Mouse (Mus musculus) adrenal gland, adult 18-20 months (tissue): ENCODE data around the gene Zfp683. TPM values are rescaled to one million over a fixed set of nuclear protein-coding genes. Genes with fewer than 3 reads are reported as not detected.

Source experiments
- DNase-seq, 2 experiments: peaks; one replicate each; pipeline ENCODE4 v3.0.0; 2021 to 2022; ENCODE audit warnings: low spot score in 2 of 2
- total RNA-seq, 2 experiments: library from RNA; stranded (reverse); gene quantifications; 1 replicate in 1 of 2; 2 replicates in 1 of 2; pipeline ENCODE4 v1.2.3; 2021

Gene Zfp683
- total RNA-seq, 2 experiments from 2014 or later = 0.32 TPM; not detected in 1

GRCm38 (mm10) chr4:134090521-134091224 is 37.0 kb downstream of the Zfp683 start:
- no peak for DNase-seq

GRCm38 (mm10) chr4:134091225-134091529 is 37.5 kb downstream of the Zfp683 start:
- no peak for DNase-seq

GRCm38 (mm10) chr4:134092382-134093288 is 39.0 kb downstream of the Zfp683 start:
- DNase-seq = peak; percentile 65 to 74

- DNase-seq = no peak
These were observed 40.4 kb downstream of the Zfp683 start for GRCm38 (mm10) chr4:134094004-134094564.

GRCm38 (mm10) chr4:134094923-134095547 is 41.4 kb downstream of the Zfp683 start, which contains the start of gene Cd52:
TSS of gene Cd52 (minus strand) at chr4:134095082.
- DNase-seq = no peak

- no peak for DNase-seq
These were observed 42.5 kb downstream of the Zfp683 start for GRCm38 (mm10) chr4:134096120-134096519.

GRCm38 (mm10) chr4:134097015-134097608 is 43.5 kb downstream of the Zfp683 start:
- no peak for DNase-seq

- DNase-seq = no peak
These were observed 45.0 kb downstream of the Zfp683 start for GRCm38 (mm10) chr4:134098628-134099027.

GRCm38 (mm10) chr4:134100245-134100644 is 46.6 kb downstream of the Zfp683 start:
- no peak for DNase-seq

- peak; percentile 74 to 75 for DNase-seq
These were observed 48.5 kb downstream of the Zfp683 start, which contains the start of gene Ubxn11 for GRCm38 (mm10) chr4:134101979-134102741. TSS of gene Ubxn11 (plus strand) at chr4:134102570.

GRCm38 (mm10) chr4:134102742-134103119 is 49.1 kb downstream of the Zfp683 start:
- DNase-seq = no peak

- no peak for DNase-seq
These were observed 52.5 kb downstream of the Zfp683 start for GRCm38 (mm10) chr4:134106105-134106504.

- DNase-seq = no peak
These were observed 54.1 kb downstream of the Zfp683 start for GRCm38 (mm10) chr4:134107730-134108129.

GRCm38 (mm10) chr4:134108196-134108595 is 54.6 kb downstream of the Zfp683 start:
- no peak for DNase-seq

Other genes with a start within 250 kb of the Zfp683 start
- gene Rps6ka1, start 166.0 kb upstream of the Zfp683 start, total RNA-seq = 10 to 100 TPM; 11.1 to 17.2 TPM
- 100 to 1,000 TPM in 1 of 2 experiments, 10 to 100 TPM in 1; 79.3 to 181 TPM for gene Hmgn2, start 85.2 kb upstream of the Zfp683 start, total RNA-seq
- gene Dhdds, start 52.9 kb upstream of the Zfp683 start, total RNA-seq = 10 to 100 TPM; 39.1 to 46.2 TPM
- gene Lin28a, start 35.0 kb upstream of the Zfp683 start, total RNA-seq = not detected
- under 1 TPM in 1 of 2 experiments, not detected in 1; 0.13 TPM for gene Crybg2, start 7.0 kb downstream of the Zfp683 start, total RNA-seq
- 10 to 100 TPM; 14.0 to 19.9 TPM for gene Cd52, start 41.2 kb downstream of the Zfp683 start, total RNA-seq
- 10 to 100 TPM in 1 of 2 experiments, 1 to 10 TPM in 1; 8.7 to 12.6 TPM for gene Ubxn11, start 48.7 kb downstream of the Zfp683 start, total RNA-seq
- 100 to 1,000 TPM in 1 of 2 experiments, 10 to 100 TPM in 1; 73.4 to 102 TPM for gene Sh3bgrl3, start 75.0 kb downstream of the Zfp683 start, total RNA-seq
- gene Cep85, start 133.3 kb downstream of the Zfp683 start, total RNA-seq = 10 to 100 TPM; 12.9 to 15.4 TPM
- gene Gm7534, start 149.2 kb downstream of the Zfp683 start, total RNA-seq = not detected
- not detected for gene Catsper4, start 173.5 kb downstream of the Zfp683 start, total RNA-seq
- gene Cnksr1, start 184.6 kb downstream of the Zfp683 start, total RNA-seq = under 1 TPM; 0.66 to 0.99 TPM
- not detected for gene E130218I03Rik, start 189.8 kb downstream of the Zfp683 start, total RNA-seq
- 10 to 100 TPM; 10.5 to 10.8 TPM for gene Zfp593, start 191.8 kb downstream of the Zfp683 start, total RNA-seq
- not detected for gene Gm30191, start 193.1 kb downstream of the Zfp683 start, total RNA-seq
- 10 to 100 TPM in 1 of 2 experiments, 1 to 10 TPM in 1; 9.3 to 10.0 TPM for gene Grrp1, start 200.3 kb downstream of the Zfp683 start, total RNA-seq
- 10 to 100 TPM; 14.0 to 22.5 TPM for gene Pdik1l, start 234.1 kb downstream of the Zfp683 start, total RNA-seq